Comparison of ENCODE assay signal across 13 mouse cellular contexts in the genomic region with DNA sequence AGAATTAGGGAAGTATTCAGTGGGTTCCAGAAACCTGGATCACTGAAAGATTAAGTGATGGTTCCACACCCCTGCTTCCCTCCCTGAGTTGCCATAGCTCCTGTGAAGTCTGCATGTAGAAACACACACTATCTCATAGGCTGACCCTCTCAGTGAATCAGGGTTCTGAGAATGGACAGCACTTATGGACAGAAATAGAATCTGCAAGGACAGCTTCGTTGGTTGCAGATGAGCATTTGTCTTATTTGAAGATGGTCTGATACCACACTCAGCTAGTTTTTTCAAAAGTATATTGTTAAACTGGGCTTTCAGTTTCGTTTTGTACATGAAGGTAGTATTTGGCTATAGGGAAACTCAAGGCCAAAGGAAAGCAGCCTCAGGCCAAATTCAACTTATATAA. TPM values are rescaled to one million over a fixed set of nuclear protein-coding genes. Genes with fewer than 3 reads are reported as not detected.
DNase-seq lines count a peak whose midpoint lies in the region; ATAC-seq and TF ChIP-seq lines count a peak whose summit lies in the region.
"Had no signal": no experiment of that assay in that cellular context is flagged by ENCODE, and none has a peak within 500 bp of the region (broad histone marks: within the 10 kb centered on the region; RNA-seq: fewer than 3 reads in every experiment).

No protein-coding gene starts in this region.

- peak overlapping the region; percentile 85; the same call in 1 of the 2 replicates for H3K4me3 ChIP-seq in forebrain, embryonic 10.5 days
- no peak overlapping the region for H3K4me3 ChIP-seq in forebrain, embryonic 15.5 days
- no peak overlapping the region for H3K4me3 ChIP-seq in liver, embryonic 11.5 days (ENCODE audit: low read depth, low read length)
- H3K4me3 ChIP-seq in bone marrow macrophage, adult 2 months (ENCODE audit: insufficient read depth, low read length): peak overlapping the region; percentile 46
- H3K4me3 ChIP-seq in macrophage (ENCODE audit: inconsistent target): peak overlapping the region; percentile 70

- H3K4me2 ChIP-seq in forebrain, embryonic 15.5 days (replicated peaks): no peak overlapping the region
- H3K4me2 ChIP-seq in liver, embryonic 11.5 days: peak overlapping the region; percentile 89

- no peak for DNase-seq in forebrain, embryonic 10.5 days (ENCODE audit: extremely low spot score, low spot score)
- DNase-seq in liver, embryonic 11.5 days (ENCODE audit: low spot score): no peak
- no peak for DNase-seq in liver
- DNase-seq: heart, adult 18-20 months; kidney, postnatal 4 days had no signal

- no peak for TF ChIP-seq CTCF in bone marrow macrophage, adult 2 months (IDR thresholded peaks at IDR 0.05; ENCODE audit: low read depth, low read length)

- H3K4me1 ChIP-seq in forebrain, embryonic 10.5 days: peaks cover 17% of the 10 kb centered on the region
- H3K4me1 ChIP-seq in forebrain, embryonic 15.5 days: peaks cover 4% of the 10 kb centered on the region; the same call in 1 of the 2 replicates
- 0 out of 2 replicates have a peak, but pooled peaks cover 3% of the 10 kb centered on the region for H3K4me1 ChIP-seq in liver, embryonic 11.5 days (replicated peaks; ENCODE audit: control insufficient read depth, insufficient read depth, low read length)
- peaks cover 9% of the 10 kb centered on the region for H3K4me1 ChIP-seq in bone marrow macrophage, adult 2 months (ENCODE audit: control insufficient read depth, insufficient read depth, low read length)
- H3K4me1 ChIP-seq: stomach, embryonic 15.5 days had no signal

- H3K79me2 ChIP-seq in macrophage (ENCODE audit: inconsistent target): peaks cover 24% of the 10 kb centered on the region

- no peak for ATAC-seq in forebrain, embryonic 15.5 days (replicated peaks)
- ATAC-seq in liver, embryonic 11.5 days (replicated peaks; ENCODE audit: low FRiP score): no peak
- no peak for ATAC-seq in frontal cortex, adult (ENCODE audit: low TSS enrichment)
- ATAC-seq in erythroid progenitor cell, adult 5-6 weeks (replicated peaks; ENCODE audit: low FRiP score, poor library complexity, severe bottlenecking): no peak

- H3K36me3 ChIP-seq in forebrain, embryonic 10.5 days (replicated peaks): peaks cover 13% of the 10 kb centered on the region
- H3K36me3 ChIP-seq in forebrain, embryonic 15.5 days: no peaks in the 10 kb centered on the region
- H3K36me3 ChIP-seq in liver, embryonic 11.5 days (ENCODE audit: control insufficient read depth, insufficient read depth, low read length): no peaks in the 10 kb centered on the region
- H3K36me3 ChIP-seq in macrophage (ENCODE audit: inconsistent target): peaks cover 13% of the 10 kb centered on the region
- H3K36me3 ChIP-seq: stomach, embryonic 15.5 days had no signal

- 86% methylated on average over 2 of the region's 2 CpGs for WGBS in forebrain, embryonic 10.5 days
- WGBS in forebrain, embryonic 15.5 days: 82% methylated on average over 2 of the region's 2 CpGs
- 63% methylated on average over 2 of the region's 2 CpGs for WGBS in liver, embryonic 11.5 days
- 7% methylated on average over 2 of the region's 2 CpGs for WGBS in macrophage (ENCODE audit: missing documents)

- no peaks in the 10 kb centered on the region for H3K27me3 ChIP-seq in forebrain, embryonic 10.5 days (ENCODE audit: poor library complexity, severe bottlenecking)
- no peaks in the 10 kb centered on the region for H3K27me3 ChIP-seq in forebrain, embryonic 15.5 days
- H3K27me3 ChIP-seq in liver, embryonic 11.5 days (replicated peaks; ENCODE audit: control insufficient read depth, insufficient read depth, low read length): no peaks in the 10 kb centered on the region
- H3K27me3 ChIP-seq: limb, embryonic 12.5 days; stomach, embryonic 15.5 days had no signal

- no peak overlapping the region for H3K27ac ChIP-seq in forebrain, embryonic 10.5 days
- no peak overlapping the region for H3K27ac ChIP-seq in forebrain, embryonic 15.5 days (replicated peaks)
- H3K27ac ChIP-seq in liver, embryonic 11.5 days (ENCODE audit: low read depth, low read length): no peak overlapping the region
- H3K27ac ChIP-seq in bone marrow macrophage, adult 2 months (ENCODE audit: insufficient read depth, low read depth, low read length): 0 out of 2 replicates have a peak overlapping the region, but pooled peaks have one; percentile 7
- peak overlapping the region; percentile 66 for H3K27ac ChIP-seq in macrophage
- H3K27ac ChIP-seq: stomach, embryonic 15.5 days had no signal

- no peak overlapping the region for H3K9ac ChIP-seq in forebrain, embryonic 15.5 days (replicated peaks)
- no peak overlapping the region for H3K9ac ChIP-seq in liver, embryonic 11.5 days (ENCODE audit: low read depth, low read length)

- TF ChIP-seq POLR2A in bone marrow macrophage, adult 2 months (IDR thresholded peaks at IDR 0.05; ENCODE audit: borderline replicate concordance, low read depth, low read length): no peak

- H3K9me3 ChIP-seq in forebrain, embryonic 10.5 days: no peaks in the 10 kb centered on the region
- H3K9me3 ChIP-seq in forebrain, embryonic 15.5 days: no peaks in the 10 kb centered on the region
- no peaks in the 10 kb centered on the region for H3K9me3 ChIP-seq in liver, embryonic 11.5 days (ENCODE audit: control insufficient read depth, low read length)
- H3K9me3 ChIP-seq: limb, embryonic 12.5 days; stomach, embryonic 15.5 days had no signal

RNA-seq across cellular contexts. Expression of gene Cntrl, which starts 1.2 kb away (rescaled TPM):
- 29.5 and 29.9 TPM in 2 replicates for polyA plus RNA-seq in forebrain, embryonic 10.5 days (2016; fragmentation: Nextera tagmentation; extraction: Ambion mirVana)
- polyA plus RNA-seq in forebrain, embryonic 15.5 days (2015; fragmentation: Nextera tagmentation; extraction: Ambion mirVana): 15.5 and 17.9 TPM in 2 replicates
- polyA plus RNA-seq in liver, embryonic 11.5 days (2014; fragmentation: Nextera tagmentation; extraction: Ambion mirVana): 18.4 and 22.7 TPM in 2 replicates
- polyA plus RNA-seq in bone marrow macrophage, adult 2 months (2012; ENCODE audit: insufficient read depth, insufficient read length, missing spikeins): 45.2 and 46.0 TPM in 2 replicates
- 100 to 1,000 TPM; 110 to 463 (median 250) TPM for total RNA-seq in macrophage (2018; cell fraction: chromatin; rRNA removed)
- total RNA-seq in macrophage (2018; cell fraction: cytosol; rRNA removed): 10 to 100 TPM in 25 of 26 experiments, 1 to 10 TPM in 1; 9.0 to 34.7 (median 17.6) TPM
- total RNA-seq in macrophage (2018; cell fraction: nucleus; rRNA removed): 100 to 1,000 TPM in 14 of 26 experiments, 10 to 100 TPM in 12; 56.2 to 184 (median 105) TPM
- polyA plus RNA-seq in macrophage (2018): 10.1 to 21.6 TPM (median 17.6 TPM) in 3 replicates
- total RNA-seq in erythroid progenitor cell, adult 5-6 weeks (2015; ENCODE audit: low replicate concordance): 86.1 and 116 TPM in 2 replicates
- 78.9 and 99.0 TPM in 2 replicates for total RNA-seq in erythroid progenitor cell, adult 5-6 weeks (2017; ENCODE audit: low replicate concordance)

RNA-seq across cellular contexts. Expression of gene AI182371, which starts 9.2 kb away (rescaled TPM):
- 0.14 and 0.19 TPM in 2 replicates for polyA plus RNA-seq in forebrain, embryonic 10.5 days (2016; fragmentation: Nextera tagmentation; extraction: Ambion mirVana)
- polyA plus RNA-seq in forebrain, embryonic 15.5 days (2015; fragmentation: Nextera tagmentation; extraction: Ambion mirVana): 0.32 and 0.39 TPM in 2 replicates
- 0.99 and 2.5 TPM in 2 replicates for polyA plus RNA-seq in liver, embryonic 11.5 days (2014; fragmentation: Nextera tagmentation; extraction: Ambion mirVana)
- 1.2 TPM in 2 replicates for polyA plus RNA-seq in bone marrow macrophage, adult 2 months (2012; ENCODE audit: insufficient read depth, insufficient read length, missing spikeins)
- 1 to 10 TPM; 1.7 to 9.3 (median 4.2) TPM for total RNA-seq in macrophage (2018; cell fraction: chromatin; rRNA removed)
- under 1 TPM in 20 of 26 experiments, not detected in 6; 0.09 to 0.51 (median 0.27) TPM for total RNA-seq in macrophage (2018; cell fraction: cytosol; rRNA removed)
- 1 to 10 TPM in 22 of 26 experiments, under 1 TPM in 3, not detected in 1; 0.63 to 5.3 (median 2.1) TPM for total RNA-seq in macrophage (2018; cell fraction: nucleus; rRNA removed)
- polyA plus RNA-seq in macrophage (2018): 0.22 to 1.00 TPM (median 0.40 TPM) in 3 replicates
- total RNA-seq in erythroid progenitor cell, adult 5-6 weeks (2015; ENCODE audit: low replicate concordance): not detected in 2 replicates
- total RNA-seq in erythroid progenitor cell, adult 5-6 weeks (2017; ENCODE audit: low replicate concordance): 1.3 TPM in 1 of 2 replicates, not detected in the other
- total RNA-seq: heart, adult 18-20 months had no signal
- polyA plus RNA-seq: C2C12 had no signal

RNA-seq across cellular contexts. Expression of gene Hc, which starts 49.3 kb away (rescaled TPM):
- 0.42 and 1.1 TPM in 2 replicates for polyA plus RNA-seq in forebrain, embryonic 10.5 days (2016; fragmentation: Nextera tagmentation; extraction: Ambion mirVana)
- polyA plus RNA-seq in forebrain, embryonic 15.5 days (2015; fragmentation: Nextera tagmentation; extraction: Ambion mirVana): 0.46 and 0.73 TPM in 2 replicates
- 10.0 and 10.5 TPM in 2 replicates for polyA plus RNA-seq in liver, embryonic 11.5 days (2014; fragmentation: Nextera tagmentation; extraction: Ambion mirVana)
- not detected in 2 replicates for polyA plus RNA-seq in bone marrow macrophage, adult 2 months (2012; ENCODE audit: insufficient read depth, insufficient read length, missing spikeins)
- not detected for total RNA-seq in macrophage (2018; cell fraction: chromatin; rRNA removed)
- under 1 TPM in 1 of 26 experiments, not detected in 25; under 0.01 TPM for total RNA-seq in macrophage (2018; cell fraction: cytosol; rRNA removed)
- under 1 TPM in 1 of 26 experiments, not detected in 25; 0.31 TPM for total RNA-seq in macrophage (2018; cell fraction: nucleus; rRNA removed)
- polyA plus RNA-seq in macrophage (2018): not detected in 3 replicates
- not detected in 2 replicates for total RNA-seq in erythroid progenitor cell, adult 5-6 weeks (2015; ENCODE audit: low replicate concordance)
- total RNA-seq in erythroid progenitor cell, adult 5-6 weeks (2017; ENCODE audit: low replicate concordance): not detected in 2 replicates
- total RNA-seq: heart, adult 18-20 months had no signal
- polyA plus RNA-seq: limb, embryonic 12.5 days had no signal

Comparison
In these comparisons a context has a peak if more than half of its experiments do, and no peak if none do; other contexts are left out.
1. H3K4me3 ChIP-seq: peak in forebrain, embryonic 10.5 days (single experiment), bone marrow macrophage, adult 2 months (single experiment) and macrophage (single experiment); none in forebrain, embryonic 15.5 days (single experiment) and liver, embryonic 11.5 days (single experiment).
2. H3K27ac ChIP-seq: peak in bone marrow macrophage, adult 2 months (single experiment) and macrophage (single experiment); none in forebrain, embryonic 10.5 days (single experiment), forebrain, embryonic 15.5 days (single experiment) and liver, embryonic 11.5 days (single experiment).